Mouse (Mus musculus) thymus, postnatal 36 days (tissue): ENCODE measurements around the gene Sema3e.

ENCODE experiments used
- DNase-seq, 2 experiments: peaks; one replicate each; pipeline ENCODE4 v3.0.0; 2022; ENCODE audit warnings: mixed read lengths in 2 of 2

The Sema3e gene

DNA sequence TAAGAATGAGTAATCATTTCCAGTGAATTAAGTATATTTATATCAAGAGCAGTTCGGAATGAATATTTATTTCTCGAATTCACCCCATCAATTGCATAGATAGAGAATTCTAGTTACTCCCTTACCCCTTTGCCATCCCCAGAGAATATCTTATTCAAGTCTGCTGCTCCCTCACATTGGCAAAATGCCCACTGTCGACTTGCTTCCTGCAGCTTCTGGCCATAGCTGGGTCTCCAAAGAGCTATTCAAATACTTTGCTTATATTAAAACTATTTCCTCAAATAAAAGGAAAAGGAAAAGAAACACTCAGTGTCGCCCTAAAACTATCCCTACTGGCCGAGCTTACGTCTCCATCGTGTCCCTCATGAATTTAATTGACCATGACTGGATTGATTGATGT lies 191.1 kb downstream of the Sema3e start:
- no peak for DNase-seq

GRCm38 (mm10) chr5:14218677-14219076 lies 193.6 kb downstream of the Sema3e start:
- DNase-seq = no peak

DNA sequence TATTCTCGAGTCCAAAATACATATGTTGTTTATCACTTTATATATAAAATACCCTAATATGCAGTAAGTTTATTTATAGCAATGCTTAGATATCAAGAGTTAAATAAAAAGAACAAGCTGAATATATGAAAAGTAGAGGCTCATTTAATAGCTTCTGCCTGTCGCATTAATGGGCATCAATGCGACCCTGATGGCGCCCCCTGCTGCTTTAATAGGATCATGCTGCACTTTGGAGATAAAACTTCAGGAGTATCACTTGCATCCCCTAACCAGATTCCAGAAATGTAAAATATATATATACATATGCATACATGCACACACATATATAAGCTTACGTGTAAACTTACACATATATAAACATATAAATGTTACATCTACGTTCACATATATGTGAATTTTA lies 199.4 kb downstream of the Sema3e start:
- DNase-seq = no peak

- no peak for DNase-seq
Observed at GRCm38 (mm10) chr5:14231027-14231426, 206.0 kb downstream of the Sema3e start.

DNA sequence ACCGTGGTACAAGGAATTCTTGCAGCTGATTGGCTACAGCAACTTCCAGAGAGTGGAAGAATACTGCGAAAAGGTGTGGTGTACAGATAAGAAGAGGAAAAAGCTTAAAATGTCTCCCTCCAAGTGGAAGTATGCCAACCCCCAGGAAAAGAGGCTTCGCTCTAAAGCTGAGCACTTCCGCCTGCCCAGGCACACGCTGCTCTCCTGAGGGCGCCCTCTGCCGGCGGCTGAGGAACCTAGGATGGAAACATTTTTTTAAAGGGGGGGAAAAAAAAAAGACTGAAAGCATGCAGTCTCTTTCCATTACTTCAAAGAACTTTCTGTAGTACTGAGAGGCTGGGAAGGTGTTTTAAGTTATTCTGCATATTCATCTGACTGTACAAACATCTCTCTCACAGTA lies 227.5 kb downstream of the Sema3e start:
- DNase-seq = no peak

GRCm38 (mm10) chr5:14253328-14253727 lies 228.3 kb downstream of the Sema3e start:
- no peak for DNase-seq

- no peak for DNase-seq
Observed at GRCm38 (mm10) chr5:14260156-14260555, 235.1 kb downstream of the Sema3e start.

DNA sequence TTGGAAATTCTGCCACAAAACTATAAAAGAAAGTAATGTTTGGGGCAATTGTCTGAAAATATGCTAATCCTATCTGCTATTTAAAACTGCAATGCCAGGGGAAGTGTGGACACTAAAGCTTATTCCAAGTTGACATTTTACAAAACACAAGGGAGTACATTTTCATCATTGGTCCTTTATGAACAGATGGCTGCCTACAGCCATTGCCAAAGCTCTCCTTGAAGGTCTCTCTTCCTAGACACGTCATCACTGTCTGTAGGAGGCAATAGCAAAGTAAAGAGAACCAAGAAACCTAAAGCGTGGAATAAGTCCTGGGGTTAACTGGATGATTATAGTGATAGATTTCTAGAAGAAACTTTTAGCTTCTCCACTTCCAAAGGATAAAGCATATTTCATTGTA lies 242.3 kb downstream of the Sema3e start:
- no peak for DNase-seq
